Mouse (Mus musculus) testis, adult 2 months (tissue): ENCODE results near the gene Rrp1b.

Experiments used
- CTCF ChIP-seq: fragments of 200-500 bp; IDR thresholded peaks from 2 replicates; pipeline ENCODE4 v1.5.1; 2012; ENCODE audit warnings: low read depth, mild to moderate bottlenecking, inconsistent platforms, low read length, moderate library complexity; ENCODE audit not compliant: control insufficient read depth, insufficient read depth, insufficient replicate concordance
- POLR2A ChIP-seq: fragments of 200-500 bp; IDR thresholded peaks from 2 replicates; pipeline ENCODE4 v1.6.1; 2012; ENCODE audit warnings: low read depth, mild to moderate bottlenecking, inconsistent platforms, low read length, moderate library complexity; ENCODE audit not compliant: control insufficient read depth

GRCm38 (mm10) chr17:32024671-32025073 lies 11.2 kb upstream of the Rrp1b start:
- TF ChIP-seq CTCF (no peak), POLR2A (no peak)
